Mouse (Mus musculus) kidney, adult 2 months (tissue): ENCODE results near the gene 1700012P22Rik.

ENCODE experiments used
- CTCF ChIP-seq: fragments of 200-500 bp; conservative IDR thresholded peaks from 2 replicates; pipeline ENCODE4 v1.5.1; 2011; ENCODE audit warnings: low read depth, mild to moderate bottlenecking, control low read depth, low read length, moderate library complexity, mixed read lengths; ENCODE audit not compliant: insufficient read depth, insufficient read length
- POLR2A ChIP-seq: fragments of 200-500 bp; IDR thresholded peaks from one replicate; pipeline ENCODE4 v1.6.1; 2011; ENCODE audit warnings: low read depth, low read length, control low read depth

GRCm38 (mm10) chr4:144396316-144396715 is 42.3 kb downstream of the 1700012P22Rik start:
- TF ChIP-seq CTCF: no peak
- TF ChIP-seq POLR2A: no peak
